Mouse (Mus musculus) brain, embryonic 18.5 days (tissue): ENCODE measurements at regions not wholly inside any gene's neighbourhood (a gene's known extent, or its start where the extent isn't known, plus 50 kb on each side); places are given as distances from the start of the nearest gene placed in this dataset.
"Not testable (repeated sequence)": the region's sequence is repeated elsewhere in the genome, so short reads cannot be mapped to it uniquely, and the experiment has no call there.

ENCODE experiments used
- DNase-seq: peaks from one replicate; pipeline ENCODE4 v3.0.0-alpha.2; 2012; ENCODE audit warnings: low read depth, low spot score

- DNase-seq = peak; percentile 36
Observed at GRCm38 (mm10) chr13:18651658-18652057, 65.4 kb upstream of the Vps41 start.

- DNase-seq = no peak
Observed at GRCm38 (mm10) chr13:18614763-18615616, 102.1 kb upstream of the Vps41 start.

GRCm38 (mm10) chr13:18580718-18581550 is 136.2 kb upstream of the Vps41 start:
- DNase-seq = no peak

- DNase-seq = no peak
Observed at GRCm38 (mm10) chr13:18576016-18576415, 141.1 kb upstream of the Vps41 start.

GRCm38 (mm10) chr13:18575599-18575998 is 141.5 kb upstream of the Vps41 start:
- no peak for DNase-seq

GRCm38 (mm10) chr13:18542032-18542431 is 144.5 kb upstream of the Pou6f2 start:
- not testable (repeated sequence) for DNase-seq

- no peak for DNase-seq
Observed at GRCm38 (mm10) chr13:18530509-18530908, 133.0 kb upstream of the Pou6f2 start.

GRCm38 (mm10) chr13:18498159-18498558 is 100.7 kb upstream of the Pou6f2 start:
- DNase-seq = no peak

GRCm38 (mm10) chr13:18497582-18498157 is 100.2 kb upstream of the Pou6f2 start:
- no peak for DNase-seq

GRCm38 (mm10) chr13:18495021-18495811 is 97.7 kb upstream of the Pou6f2 start:
- DNase-seq = no peak

GRCm38 (mm10) chr13:18485785-18486184 is 88.3 kb upstream of the Pou6f2 start:
- DNase-seq = not testable (repeated sequence)

GRCm38 (mm10) chr13:18485080-18485479 is 87.6 kb upstream of the Pou6f2 start:
- DNase-seq = no peak

GRCm38 (mm10) chr13:18476311-18476710 is 78.8 kb upstream of the Pou6f2 start:
- no peak for DNase-seq

- no peak for DNase-seq
Observed at GRCm38 (mm10) chr13:18471534-18471933, 74.0 kb upstream of the Pou6f2 start.

GRCm38 (mm10) chr13:18465921-18466320 is 68.4 kb upstream of the Pou6f2 start:
- no peak for DNase-seq

- DNase-seq = no peak
Observed at GRCm38 (mm10) chr13:18462221-18462620, 64.7 kb upstream of the Pou6f2 start.

- DNase-seq = no peak
Observed at GRCm38 (mm10) chr13:18457337-18458236, 60.1 kb upstream of the Pou6f2 start.
